Mouse (Mus musculus) granulocyte monocyte progenitor cell, adult 5-6 weeks (primary cell): ENCODE measurements around the gene Glrx3. TPM values are rescaled to one million over a fixed set of nuclear protein-coding genes. Genes with fewer than 3 reads are reported as not detected.
"Not testable (repeated sequence)": the region's sequence is repeated elsewhere in the genome, so short reads cannot be mapped to it uniquely, and the experiment has no call there.

ENCODE experiments used
- ATAC-seq: replicated peaks from 2 replicates; pipeline ENCODE4 v1.8.0; 2016; ENCODE audit warnings: mild to moderate bottlenecking, moderate TSS enrichment, inconsistent platforms; ENCODE audit not compliant: poor library complexity, severe bottlenecking
- total RNA-seq, 2 experiments: library from RNA; stranded (forward) in 1 of 2; stranded (reverse) in 1 of 2; fragments of 200-712, 200-1000 nt in 1 of 2; fragments of >200 nt in 1 of 2; fragmentation: Nextera tagmentation in 1 of 2; gene quantifications; 2 replicates each; pipeline ENCODE4 v1.2.3; 2014 to 2017

Gene Glrx3
- total RNA-seq (2014; fragmentation: Nextera tagmentation) (116 and 124 TPM in 2 replicates), total RNA-seq (2017) (181 and 185 TPM in 2 replicates)

- peak; percentile 96 for ATAC-seq
Measured at GRCm38 (mm10) chr7:137437440-137438178, at the start of gene Glrx3. TSS of gene Glrx3 (plus strand) at chr7:137437614.

- no peak for ATAC-seq
Measured at GRCm38 (mm10) chr7:137387863-137388262, 49.6 kb upstream of the Glrx3 start.

- ATAC-seq, result no peak
Measured at GRCm38 (mm10) chr7:137395421-137395820, 42.0 kb upstream of the Glrx3 start.

- no peak for ATAC-seq
Measured at GRCm38 (mm10) chr7:137397361-137397910, 40.0 kb upstream of the Glrx3 start.

GRCm38 (mm10) chr7:137398973-137399372, 38.4 kb upstream of the Glrx3 start:
- no peak for ATAC-seq

- ATAC-seq, result no peak
Measured at GRCm38 (mm10) chr7:137404146-137404545, 33.3 kb upstream of the Glrx3 start.

GRCm38 (mm10) chr7:137407428-137408058, 29.9 kb upstream of the Glrx3 start:
- no peak for ATAC-seq

GRCm38 (mm10) chr7:137410337-137411197, 26.8 kb upstream of the Glrx3 start, which contains the start of gene 9430038I01Rik:
TSS of gene 9430038I01Rik (minus strand) at chr7:137410762.
- peak; percentile 85 for ATAC-seq

GRCm38 (mm10) chr7:137414710-137415109, 22.7 kb upstream of the Glrx3 start:
- ATAC-seq, result no peak

GRCm38 (mm10) chr7:137420550-137420949, 16.9 kb upstream of the Glrx3 start:
- peak; percentile 89 for ATAC-seq

GRCm38 (mm10) chr7:137421236-137421635, 16.2 kb upstream of the Glrx3 start:
- 0 out of 2 replicates have a peak, but pooled peaks have one; percentile 30 for ATAC-seq

- ATAC-seq, result no peak
Measured at GRCm38 (mm10) chr7:137426693-137427092, 10.7 kb upstream of the Glrx3 start.

GRCm38 (mm10) chr7:137431769-137432603, 5.4 kb upstream of the Glrx3 start:
- no peak for ATAC-seq

GRCm38 (mm10) chr7:137436901-137437300, 513 bp upstream of the Glrx3 start:
- no peak for ATAC-seq

GRCm38 (mm10) chr7:137438179-137438550, 751 bp downstream of the Glrx3 start:
- peak; percentile 46 for ATAC-seq

- ATAC-seq, result not testable (repeated sequence)
Measured at GRCm38 (mm10) chr7:137438962-137439361, 1.5 kb downstream of the Glrx3 start.

GRCm38 (mm10) chr7:137442951-137443350, 5.5 kb downstream of the Glrx3 start:
- ATAC-seq, result no peak

- ATAC-seq, result no peak
Measured at GRCm38 (mm10) chr7:137445321-137445720, 7.9 kb downstream of the Glrx3 start.

- no peak for ATAC-seq
Measured at GRCm38 (mm10) chr7:137461396-137461795, 24.0 kb downstream of the Glrx3 start.
